ENCODE assay signal across 19 mouse cellular contexts in genomic region chr4:128041901-128042300, GRCm38 (mm10). TPM values are rescaled to one million over a fixed set of nuclear protein-coding genes. Genes with fewer than 3 reads are reported as not detected.
DNase-seq lines count a peak whose midpoint lies in the region; ATAC-seq lines count a peak whose summit lies in the region.
"Had no signal": no experiment of that assay in that cellular context is flagged by ENCODE, and none has a peak within 500 bp of the region (broad histone marks: within the 10 kb centered on the region; RNA-seq: fewer than 3 reads in every experiment).

No protein-coding gene starts in this region.

- no peak overlapping the region for H3K4me3 ChIP-seq in hindbrain, embryonic 10.5 days
- no peak overlapping the region for H3K4me3 ChIP-seq in hindbrain, embryonic 12.5 days
- H3K4me3 ChIP-seq in hindbrain, embryonic 13.5 days: no peak overlapping the region
- no peak overlapping the region for H3K4me3 ChIP-seq in midbrain, embryonic 15.5 days
- H3K4me3 ChIP-seq: embryonic facial prominence, embryonic 13.5 days; erythroblast, embryonic 14.5 days; layer of hippocampus, adult 2 months had no signal

- no peak overlapping the region for H3K9ac ChIP-seq in hindbrain, embryonic 12.5 days
- no peak overlapping the region for H3K9ac ChIP-seq in hindbrain, embryonic 13.5 days
- no peak overlapping the region for H3K9ac ChIP-seq in midbrain, embryonic 15.5 days
- H3K9ac ChIP-seq: embryonic facial prominence, embryonic 13.5 days had no signal

- WGBS in hindbrain, embryonic 10.5 days: 61% methylated on average over 4 of the region's 4 CpGs
- WGBS in hindbrain, embryonic 12.5 days: 40% methylated on average over 4 of the region's 4 CpGs
- 33% methylated on average over 4 of the region's 4 CpGs for WGBS in hindbrain, embryonic 13.5 days
- 16% methylated on average over 4 of the region's 4 CpGs for WGBS in midbrain, embryonic 15.5 days

- H3K9me3 ChIP-seq in hindbrain, embryonic 10.5 days: no peaks in the 10 kb centered on the region
- no peaks in the 10 kb centered on the region for H3K9me3 ChIP-seq in hindbrain, embryonic 12.5 days (replicated peaks)
- no peaks in the 10 kb centered on the region for H3K9me3 ChIP-seq in hindbrain, embryonic 13.5 days
- no peaks in the 10 kb centered on the region for H3K9me3 ChIP-seq in midbrain, embryonic 15.5 days
- H3K9me3 ChIP-seq: embryonic facial prominence, embryonic 13.5 days had no signal

- peaks cover 26% of the 10 kb centered on the region for H3K4me1 ChIP-seq in hindbrain, embryonic 10.5 days (replicated peaks)
- peaks cover 15% of the 10 kb centered on the region for H3K4me1 ChIP-seq in hindbrain, embryonic 12.5 days
- peaks cover 32% of the 10 kb centered on the region for H3K4me1 ChIP-seq in hindbrain, embryonic 13.5 days (replicated peaks)
- peaks cover 38% of the 10 kb centered on the region for H3K4me1 ChIP-seq in midbrain, embryonic 15.5 days
- H3K4me1 ChIP-seq: embryonic facial prominence, embryonic 13.5 days had no signal

- DNase-seq in hindbrain, embryonic 10.5 days (ENCODE audit: low spot score): no peak
- DNase-seq in ZHBTc4 (ENCODE audit: low read depth, low spot score): peak; percentile 26
- DNase-seq in thymus, postnatal 36 days: no peak
- DNase-seq: cerebellum, adult 2 months; cerebellum, postnatal 36 days; right cerebral cortex, postnatal 14 days had no signal

- H3K27me3 ChIP-seq in hindbrain, embryonic 10.5 days (ENCODE audit: insufficient read depth, poor library complexity, severe bottlenecking): no peaks in the 10 kb centered on the region
- no peaks in the 10 kb centered on the region for H3K27me3 ChIP-seq in hindbrain, embryonic 12.5 days
- no peaks in the 10 kb centered on the region for H3K27me3 ChIP-seq in hindbrain, embryonic 13.5 days
- H3K27me3 ChIP-seq in midbrain, embryonic 15.5 days (replicated peaks): no peaks in the 10 kb centered on the region
- H3K27me3 ChIP-seq: embryonic facial prominence, embryonic 13.5 days; Patski had no signal

- H3K27ac ChIP-seq in hindbrain, embryonic 10.5 days: peak overlapping the region; percentile 40; the same call in 1 of the 2 replicates
- no peak overlapping the region for H3K27ac ChIP-seq in hindbrain, embryonic 12.5 days
- peak overlapping the region; percentile 50 for H3K27ac ChIP-seq in hindbrain, embryonic 13.5 days
- H3K27ac ChIP-seq in midbrain, embryonic 15.5 days: peak overlapping the region; percentile 64
- H3K27ac ChIP-seq: embryonic facial prominence, embryonic 13.5 days; layer of hippocampus, adult 2 months had no signal

- no peaks in the 10 kb centered on the region for H3K36me3 ChIP-seq in hindbrain, embryonic 10.5 days
- H3K36me3 ChIP-seq in hindbrain, embryonic 12.5 days: no peaks in the 10 kb centered on the region
- H3K36me3 ChIP-seq in hindbrain, embryonic 13.5 days: no peaks in the 10 kb centered on the region
- H3K36me3 ChIP-seq in midbrain, embryonic 15.5 days (replicated peaks): no peaks in the 10 kb centered on the region
- H3K36me3 ChIP-seq: embryonic facial prominence, embryonic 13.5 days; G1E had no signal

- H3K4me2 ChIP-seq in hindbrain, embryonic 12.5 days (replicated peaks): no peak overlapping the region
- H3K4me2 ChIP-seq in hindbrain, embryonic 13.5 days: no peak overlapping the region
- H3K4me2 ChIP-seq in midbrain, embryonic 15.5 days: no peak overlapping the region
- H3K4me2 ChIP-seq: embryonic facial prominence, embryonic 13.5 days; heart, embryonic 11.5 days had no signal

- ATAC-seq in hindbrain, embryonic 12.5 days (ENCODE audit: low FRiP score): no peak
- ATAC-seq in hindbrain, embryonic 13.5 days (ENCODE audit: low FRiP score): no peak
- no peak for ATAC-seq in midbrain, embryonic 15.5 days (replicated peaks)
- no peak for ATAC-seq in frontal cortex, adult (ENCODE audit: low TSS enrichment)
- ATAC-seq: intestine, postnatal 0 days; Patski had no signal

RNA-seq across cellular contexts. Expression of gene Csmd2, which starts 54.2 kb away (rescaled TPM):
- 1.2 and 2.4 TPM in 2 replicates for polyA plus RNA-seq in hindbrain, embryonic 10.5 days (2016; fragmentation: Nextera tagmentation; extraction: Ambion mirVana)
- polyA plus RNA-seq in hindbrain, embryonic 12.5 days (2016; fragmentation: Nextera tagmentation; extraction: Ambion mirVana): 4.9 and 5.4 TPM in 2 replicates
- 8.6 TPM in 2 replicates for polyA plus RNA-seq in hindbrain, embryonic 13.5 days (2015; fragmentation: Nextera tagmentation; extraction: Ambion mirVana)
- 13.9 and 15.1 TPM in 2 replicates for polyA plus RNA-seq in midbrain, embryonic 15.5 days (2015; fragmentation: Nextera tagmentation; extraction: Ambion mirVana)
- polyA plus RNA-seq: erythroblast, embryonic 14.5 days; G1E; liver, adult 2 months; liver, embryonic 16.5 days had no signal
